Mouse (Mus musculus): ENCODE measurements around the gene Slc9a8.

Gene Slc9a8

DNA sequence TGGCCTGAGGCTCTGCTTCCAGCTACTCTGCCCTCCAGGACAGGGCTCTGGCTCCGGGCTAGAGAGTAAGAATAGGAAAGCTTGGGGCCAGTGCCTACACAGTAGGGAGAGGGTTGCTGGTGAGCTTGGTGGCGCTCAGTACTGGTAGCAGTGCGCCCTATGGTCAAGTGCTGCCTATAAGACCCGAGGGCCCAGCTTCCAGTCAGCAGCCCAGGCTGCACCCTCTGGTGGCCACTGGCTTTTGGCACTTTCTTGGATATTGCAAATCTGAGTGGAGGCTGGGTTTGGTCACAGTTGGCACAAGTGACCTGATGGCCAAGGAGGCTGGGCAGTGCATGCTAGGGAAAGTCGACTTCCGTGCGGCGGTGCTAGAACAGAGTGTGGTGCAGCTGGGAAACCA, 29.1 kb downstream of the Slc9a8 start:
- DNase-seq, result peak; percentile 52

DNA sequence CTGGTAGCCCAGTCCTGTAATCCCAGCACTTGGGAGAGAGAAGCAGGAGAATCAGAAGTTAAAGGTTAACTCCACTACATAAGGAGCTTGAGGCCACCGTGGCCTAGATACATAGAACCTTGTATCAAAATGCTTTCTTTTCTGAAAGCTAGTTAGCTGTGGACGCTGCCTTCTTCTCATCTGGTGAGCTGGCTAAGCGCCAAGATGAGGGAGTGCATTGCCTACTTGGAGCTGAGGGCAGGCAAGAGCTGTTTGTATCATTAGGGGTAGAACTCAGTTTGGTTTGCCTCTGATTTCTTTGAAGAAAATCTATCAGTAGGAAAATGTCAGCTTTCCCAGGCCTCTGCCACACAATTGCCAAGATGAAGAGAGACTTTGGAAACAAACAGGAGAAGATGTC, 32.3 kb downstream of the Slc9a8 start:
- no peak for DNase-seq

DNA sequence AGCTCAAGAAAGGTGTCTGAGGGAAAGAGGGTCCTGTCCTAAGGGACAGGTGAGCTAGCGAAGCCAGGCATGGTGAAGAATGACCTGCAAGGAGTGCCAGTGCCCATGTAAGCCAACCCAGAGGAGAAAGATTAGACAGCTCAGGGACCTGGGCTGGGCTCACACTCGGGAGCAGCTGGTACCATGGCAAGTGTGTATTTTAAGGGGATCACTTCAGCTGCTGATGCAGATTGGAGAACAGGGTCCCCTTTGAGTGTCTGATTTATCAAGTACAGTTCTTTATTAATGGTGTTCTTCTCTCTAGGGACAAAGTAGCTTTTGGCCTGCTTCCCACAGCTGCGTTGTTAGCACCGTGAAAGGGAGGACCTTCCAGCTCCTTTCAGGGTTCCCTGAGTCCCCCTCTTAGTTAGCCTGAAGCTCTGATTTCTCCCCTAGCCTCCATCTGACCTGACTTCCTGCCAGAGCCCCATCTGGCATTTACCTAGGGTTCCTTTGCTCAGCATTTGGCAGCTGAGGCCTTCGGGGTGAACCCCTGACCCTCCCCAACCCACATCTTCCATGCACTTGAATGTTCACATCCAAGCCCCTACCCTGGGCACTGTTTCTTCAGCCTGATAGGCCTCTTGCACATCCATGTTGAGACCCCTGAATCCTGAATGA, 35.0 kb downstream of the Slc9a8 start:
- no peak for DNase-seq

DNA sequence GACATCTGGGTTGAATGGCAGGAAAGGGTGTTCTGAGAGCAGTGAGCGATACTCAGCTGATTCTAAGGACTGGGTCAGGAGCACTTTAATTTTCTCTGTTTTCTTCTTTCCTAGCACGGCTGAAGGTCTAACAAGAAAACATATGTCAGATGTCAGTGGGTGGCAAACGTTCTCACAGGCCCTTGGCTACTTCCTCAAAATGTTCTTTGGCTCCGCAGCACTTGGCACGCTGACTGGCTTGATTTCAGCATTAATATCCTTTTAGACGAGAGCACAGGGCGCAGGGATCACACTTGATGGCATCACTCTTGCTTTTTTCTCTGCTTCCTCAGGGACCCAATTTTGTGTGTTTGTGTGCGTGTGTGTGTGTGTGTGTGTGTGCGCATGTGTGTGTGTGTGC, 35.7 kb downstream of the Slc9a8 start:
- no peak for DNase-seq

DNA sequence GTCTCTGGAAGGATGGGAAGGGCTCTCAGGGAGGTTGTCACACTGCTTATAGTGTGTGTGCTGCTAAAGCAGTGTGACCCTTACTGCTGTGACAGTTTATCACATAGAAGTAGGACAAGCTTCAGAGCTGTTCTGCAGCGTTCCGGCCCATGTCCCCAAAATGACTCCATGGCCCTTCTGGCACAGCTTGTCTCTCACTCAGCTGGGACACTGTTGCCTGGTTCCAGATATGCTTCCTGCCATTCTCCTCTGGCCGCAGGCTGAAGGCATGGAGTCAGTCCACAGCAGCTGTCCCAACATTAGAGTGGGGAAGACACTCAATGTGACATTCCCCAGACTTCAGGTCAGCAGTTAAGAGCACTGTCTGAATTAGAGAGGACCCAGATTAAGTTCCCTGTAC, 37.0 kb downstream of the Slc9a8 start:
- no peak for DNase-seq

DNA sequence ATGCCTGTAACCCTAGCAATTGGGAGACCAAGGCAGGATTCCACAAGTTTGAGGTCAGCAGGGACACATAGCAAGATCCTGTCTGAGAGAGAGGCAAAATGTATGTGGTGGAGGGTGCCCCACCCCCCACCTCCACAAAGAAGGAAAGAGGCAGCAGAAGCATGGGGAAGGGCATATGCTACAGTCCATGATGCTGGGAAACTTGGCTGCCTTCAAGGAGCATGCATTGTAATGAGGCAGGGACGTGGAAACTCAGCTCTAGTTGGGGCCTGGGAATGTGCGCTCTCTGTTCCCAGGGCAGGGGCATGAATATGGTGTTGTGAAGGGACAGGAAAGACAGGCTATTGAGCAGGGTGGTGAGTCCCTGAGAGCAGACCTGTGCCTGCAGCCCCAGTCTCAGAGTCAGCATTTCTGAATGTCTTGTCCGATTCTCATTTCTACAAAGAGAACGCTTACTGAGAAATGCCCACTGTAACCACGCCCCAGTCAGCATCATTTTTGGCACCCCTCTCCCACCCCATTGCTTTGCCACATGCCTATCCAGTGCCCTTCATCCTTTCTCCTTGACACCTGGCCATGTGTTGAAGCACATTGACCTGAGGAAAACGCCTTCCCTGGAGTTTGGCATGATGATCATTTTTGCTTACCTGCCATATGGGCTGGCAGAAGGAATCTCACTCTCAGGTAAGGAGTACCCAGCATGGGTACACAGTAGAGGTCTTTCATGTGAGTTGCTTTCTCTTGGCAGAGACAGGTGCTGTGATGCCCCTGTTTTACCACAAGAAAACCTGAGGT, 37.8 kb downstream of the Slc9a8 start:
- no peak for DNase-seq

DNA sequence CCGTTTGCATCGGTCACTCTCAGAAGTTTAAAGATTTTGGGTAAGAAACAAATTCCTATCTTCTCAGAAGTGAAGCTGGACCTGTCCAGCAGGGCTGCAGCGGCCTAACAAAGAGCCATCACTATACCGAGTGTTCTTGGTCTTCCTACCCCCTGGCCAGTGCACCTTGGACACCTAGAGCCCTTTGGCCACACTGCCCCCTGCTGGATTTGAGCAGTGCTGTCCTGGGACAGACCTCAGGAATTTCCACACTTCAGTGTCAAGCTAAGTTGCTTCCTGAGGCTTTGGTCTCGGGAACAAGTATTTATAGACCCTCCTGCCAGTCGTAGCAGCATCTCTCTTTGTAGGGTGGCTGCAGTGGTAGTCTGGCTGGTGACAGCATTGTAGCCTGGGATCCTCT, 41.4 kb downstream of the Slc9a8 start:
- peak; percentile 77 for DNase-seq

DNA sequence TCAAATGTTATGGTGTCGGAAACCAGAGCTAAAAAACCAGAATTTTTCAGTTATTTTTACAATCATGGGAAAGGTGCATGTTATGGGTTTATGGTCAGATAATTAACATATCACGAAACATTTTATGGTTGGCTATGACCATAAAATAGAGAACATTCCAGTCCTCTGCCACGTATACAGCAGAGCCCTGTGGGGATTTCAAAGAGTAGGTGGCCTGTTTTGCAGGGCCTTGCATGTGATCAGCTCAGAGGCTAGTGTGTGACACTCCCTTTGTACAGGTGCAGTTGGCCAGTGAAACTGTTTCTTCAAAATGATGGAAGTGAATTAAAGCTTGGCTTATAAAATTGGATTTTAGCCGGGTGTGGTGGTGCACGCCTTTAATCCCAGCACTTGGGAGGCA, 42.3 kb downstream of the Slc9a8 start:
- DNase-seq, result no peak

DNA sequence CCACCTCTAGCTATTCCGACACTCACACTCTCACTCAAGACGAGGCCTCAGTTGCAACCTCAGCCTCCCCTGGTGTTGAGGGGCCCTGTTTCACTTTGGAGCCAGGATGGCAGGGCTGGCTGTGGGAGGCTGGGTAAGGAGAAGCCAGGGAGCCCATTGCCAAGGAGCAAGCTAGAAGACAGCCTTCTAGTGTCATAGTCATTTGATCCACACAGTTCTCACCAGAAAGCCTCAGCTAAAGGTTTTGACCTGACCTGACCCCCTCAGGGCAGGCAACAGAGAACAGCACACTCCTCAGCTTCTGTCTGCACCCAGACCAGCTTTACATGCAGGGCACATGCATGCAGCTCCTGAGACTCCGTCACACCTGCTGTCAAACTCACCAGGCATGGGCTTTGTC, 44.4 kb downstream of the Slc9a8 start:
- DNase-seq, result no peak

DNA sequence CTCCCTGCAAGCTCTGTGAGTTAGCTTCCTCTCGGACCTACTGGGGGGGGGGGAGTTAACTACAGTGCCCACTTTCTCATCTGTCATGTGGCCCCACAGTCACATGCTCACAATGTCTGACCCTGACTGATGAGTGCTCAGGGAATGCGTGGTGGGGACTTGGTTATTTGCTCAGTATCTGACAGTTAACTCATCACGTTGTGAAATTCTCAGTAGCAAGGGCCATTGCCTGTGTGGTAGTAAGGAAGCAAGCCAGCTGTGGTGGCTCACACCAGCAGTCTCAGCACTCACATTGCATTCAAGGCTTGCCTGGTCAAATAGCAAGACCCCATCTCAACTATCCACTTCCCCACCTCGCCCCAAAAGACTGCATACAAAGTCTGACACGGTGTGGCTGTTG, 45.7 kb downstream of the Slc9a8 start:
- DNase-seq, result no peak

DNA sequence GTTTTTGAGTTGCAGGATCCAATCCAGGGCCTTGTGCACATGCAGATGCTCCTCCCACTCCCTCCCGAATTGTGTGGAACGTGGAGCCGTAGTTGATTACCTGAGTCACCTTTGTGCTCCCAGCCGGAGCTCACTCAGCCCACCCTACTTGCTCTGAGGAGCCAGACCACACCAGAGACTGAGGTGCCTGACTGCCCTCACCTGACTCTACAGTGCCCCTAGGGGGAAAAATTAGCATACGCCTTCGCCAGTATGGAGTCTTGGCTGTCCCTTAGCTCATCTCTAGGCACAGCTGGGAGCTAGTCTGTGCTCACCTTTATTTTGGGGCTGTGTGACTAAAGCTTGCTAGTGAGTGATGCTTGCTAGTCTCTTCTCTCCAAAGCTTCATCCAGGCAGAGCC, 46.9 kb downstream of the Slc9a8 start:
- no peak for DNase-seq

DNA sequence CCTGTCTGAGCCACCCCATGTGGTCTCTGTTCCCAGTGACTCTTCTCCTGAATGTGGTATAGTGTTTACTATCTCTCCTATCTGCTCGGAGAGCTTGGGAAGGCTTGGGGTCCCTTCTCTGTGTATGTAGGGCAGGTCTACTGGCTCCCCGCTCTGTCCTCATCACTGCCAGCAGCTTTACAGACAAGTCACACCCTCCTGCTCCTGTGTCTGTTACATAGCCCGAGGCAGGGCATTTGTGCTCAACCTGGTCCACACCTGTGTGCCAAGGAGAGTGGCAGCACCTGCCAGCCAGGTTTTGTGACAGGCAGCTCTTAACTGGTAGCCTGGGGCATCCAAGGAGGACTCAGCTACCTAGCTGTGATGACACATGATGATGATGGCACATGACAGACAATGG, 49.1 kb downstream of the Slc9a8 start:
- no peak for DNase-seq

DNA sequence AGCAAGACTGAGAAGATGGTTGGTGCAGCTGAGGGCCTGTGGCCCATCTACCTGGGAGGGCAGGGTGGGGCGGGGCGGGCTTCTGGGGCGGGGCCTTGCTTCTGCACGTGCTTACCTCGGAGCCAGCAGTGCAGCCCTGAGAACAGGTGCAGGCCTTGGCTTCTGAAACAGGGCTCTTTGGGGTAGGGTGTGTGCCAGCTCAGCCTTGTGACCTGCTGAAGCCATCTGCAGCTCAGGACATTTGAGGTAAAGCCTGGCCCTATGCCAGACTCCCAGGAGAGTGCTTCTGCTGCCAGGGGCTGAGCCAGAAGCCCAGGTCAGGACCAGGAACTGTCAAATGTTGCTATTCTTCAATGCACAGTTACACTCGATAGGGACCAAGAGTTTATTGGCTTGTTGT, 50.1 kb downstream of the Slc9a8 start:
- no peak for DNase-seq

DNA sequence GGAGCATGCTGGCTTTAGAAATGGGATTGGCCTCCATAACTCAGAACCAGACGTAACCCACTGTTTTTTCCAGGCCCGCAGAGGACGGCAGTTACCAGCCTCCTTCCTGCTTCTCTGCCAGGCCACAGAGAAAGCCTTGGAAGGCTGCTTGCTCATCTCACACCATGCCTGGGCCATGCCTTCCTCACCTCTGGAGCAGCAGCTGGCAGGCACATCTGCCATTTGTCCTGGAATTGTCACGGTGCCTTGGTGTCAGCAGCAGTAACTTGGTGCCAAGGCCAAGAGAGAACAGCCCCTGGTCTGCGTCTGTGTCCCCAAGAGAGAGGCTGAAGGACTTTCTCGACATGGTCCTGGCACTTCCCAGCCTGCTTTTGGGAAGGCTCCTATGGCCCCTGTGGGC, 52.7 kb downstream of the Slc9a8 start:
- DNase-seq, result no peak

DNA sequence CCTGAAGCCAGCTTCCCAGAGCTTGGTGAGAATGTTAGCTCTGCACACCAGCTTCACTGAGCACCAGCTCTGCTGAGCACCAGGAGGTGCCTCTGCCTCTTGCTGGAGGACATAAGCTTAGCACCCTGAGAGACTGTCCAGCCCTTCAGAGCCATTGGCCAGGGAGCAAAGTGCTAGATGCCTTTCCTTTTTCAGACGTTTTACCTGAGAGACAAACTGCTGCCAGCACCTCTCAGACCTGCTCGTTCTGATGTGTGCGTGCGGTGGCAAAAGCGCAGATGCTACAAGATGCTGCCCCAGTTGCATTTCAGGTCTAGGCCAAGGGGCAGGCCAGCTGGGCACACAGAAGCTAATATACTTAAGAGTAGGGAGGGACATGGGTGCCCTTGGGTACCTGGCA, 54.1 kb downstream of the Slc9a8 start:
- DNase-seq, result no peak

DNA sequence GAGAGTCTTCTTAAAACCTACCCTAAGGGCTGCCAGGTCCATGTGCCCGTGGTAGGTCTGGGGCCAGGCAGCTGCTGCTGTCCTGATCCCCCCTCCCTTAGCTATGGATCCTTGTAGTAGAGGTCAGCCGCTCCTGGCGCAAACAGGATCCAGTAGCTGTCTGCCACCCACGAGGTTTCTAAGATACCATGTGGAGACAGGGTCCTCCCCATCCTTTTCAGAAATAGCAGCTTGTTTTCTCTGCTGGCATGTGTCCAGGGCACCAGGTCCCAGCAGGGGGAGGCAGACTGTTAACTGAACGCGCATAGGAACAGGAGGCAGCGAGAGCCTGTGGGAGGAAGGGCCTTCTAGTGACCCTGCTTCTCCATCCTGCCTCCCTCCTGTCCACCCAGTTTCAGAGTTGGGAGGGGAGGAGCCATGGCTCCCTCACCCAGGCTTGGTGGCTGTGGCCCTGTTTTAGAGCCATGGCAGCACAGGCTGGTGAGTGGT, 54.7 kb downstream of the Slc9a8 start:
- DNase-seq, result peak; percentile 38

DNA sequence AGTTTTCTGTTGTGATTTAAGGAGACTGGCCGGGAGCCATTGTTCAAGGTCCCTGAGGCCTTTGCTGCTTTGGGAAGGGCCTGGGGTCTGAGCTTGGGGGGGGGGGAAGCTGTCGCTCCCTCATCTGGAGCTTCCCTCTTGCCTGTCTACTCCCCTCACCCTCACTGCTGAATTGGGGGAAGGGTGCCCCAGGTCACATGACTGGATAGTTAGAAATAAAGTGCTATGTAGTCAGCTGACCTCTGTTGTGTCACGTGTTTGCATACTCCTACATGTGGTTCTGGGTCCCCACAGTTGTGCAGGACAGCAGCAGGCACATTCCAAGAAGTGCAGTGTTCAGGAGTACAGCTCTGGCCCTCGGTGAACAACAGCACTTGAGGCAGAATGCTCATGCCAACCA, 55.2 kb downstream of the Slc9a8 start:
- DNase-seq, result no peak

DNA sequence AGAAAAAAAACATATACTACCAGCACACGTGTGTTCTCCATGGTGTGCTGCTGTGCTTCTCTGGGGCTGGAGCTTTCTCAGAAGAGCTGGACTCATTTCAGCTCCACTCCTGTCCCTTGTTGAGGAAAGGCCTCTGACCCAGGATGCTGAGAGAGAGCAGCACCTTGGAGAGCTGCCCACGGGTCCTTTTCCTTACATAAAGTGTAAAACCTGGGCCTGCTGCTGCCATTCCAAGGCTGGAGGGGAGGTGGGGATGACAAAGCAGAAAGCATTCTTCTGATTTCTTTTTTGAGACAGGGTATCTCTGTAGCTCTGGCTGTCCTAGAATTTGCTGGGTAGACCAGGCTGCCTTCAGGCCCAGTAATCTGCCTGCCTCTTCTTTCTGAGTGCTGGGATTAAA, 56.6 kb downstream of the Slc9a8 start:
- no peak for DNase-seq

DNA sequence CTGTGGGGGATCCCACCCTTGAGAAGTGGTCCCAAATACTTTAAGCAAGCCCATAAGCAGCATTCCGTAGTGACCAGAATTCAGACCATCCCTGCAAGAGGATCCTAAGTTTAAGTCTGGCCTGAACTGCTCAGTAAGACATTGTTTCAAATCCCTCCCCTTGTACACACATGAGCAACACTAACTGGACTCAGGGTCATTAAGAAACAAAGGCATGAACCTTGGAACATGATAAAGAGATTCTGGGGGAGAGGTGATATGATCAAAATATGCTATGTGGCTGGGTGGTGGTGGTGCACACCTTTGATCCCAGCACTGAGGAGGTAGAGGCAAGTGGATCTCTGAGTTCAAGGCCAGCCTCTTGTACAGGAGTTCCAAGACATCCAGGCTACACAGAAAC, 58.0 kb downstream of the Slc9a8 start:
- no peak for DNase-seq

DNA sequence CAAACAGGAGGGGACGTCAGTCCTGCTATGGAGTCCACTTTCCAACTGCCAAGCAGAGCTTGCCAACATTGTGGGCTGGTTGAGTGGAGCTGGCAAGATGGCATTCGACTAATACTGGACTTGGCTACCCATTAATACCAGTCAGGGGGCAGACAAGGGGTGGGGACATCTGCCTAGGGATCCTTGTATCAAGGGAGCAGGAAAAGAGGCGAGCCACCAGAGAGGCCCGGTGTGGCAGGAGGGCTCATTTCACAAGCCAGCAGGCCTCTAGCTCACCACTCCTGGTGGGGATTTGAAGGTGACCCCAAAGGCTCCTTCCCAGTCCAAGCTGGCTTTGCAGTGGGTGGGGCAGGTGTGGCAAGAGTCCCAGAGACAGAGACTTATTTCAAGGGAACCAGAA, 61.2 kb downstream of the Slc9a8 start:
- DNase-seq, result no peak

DNA sequence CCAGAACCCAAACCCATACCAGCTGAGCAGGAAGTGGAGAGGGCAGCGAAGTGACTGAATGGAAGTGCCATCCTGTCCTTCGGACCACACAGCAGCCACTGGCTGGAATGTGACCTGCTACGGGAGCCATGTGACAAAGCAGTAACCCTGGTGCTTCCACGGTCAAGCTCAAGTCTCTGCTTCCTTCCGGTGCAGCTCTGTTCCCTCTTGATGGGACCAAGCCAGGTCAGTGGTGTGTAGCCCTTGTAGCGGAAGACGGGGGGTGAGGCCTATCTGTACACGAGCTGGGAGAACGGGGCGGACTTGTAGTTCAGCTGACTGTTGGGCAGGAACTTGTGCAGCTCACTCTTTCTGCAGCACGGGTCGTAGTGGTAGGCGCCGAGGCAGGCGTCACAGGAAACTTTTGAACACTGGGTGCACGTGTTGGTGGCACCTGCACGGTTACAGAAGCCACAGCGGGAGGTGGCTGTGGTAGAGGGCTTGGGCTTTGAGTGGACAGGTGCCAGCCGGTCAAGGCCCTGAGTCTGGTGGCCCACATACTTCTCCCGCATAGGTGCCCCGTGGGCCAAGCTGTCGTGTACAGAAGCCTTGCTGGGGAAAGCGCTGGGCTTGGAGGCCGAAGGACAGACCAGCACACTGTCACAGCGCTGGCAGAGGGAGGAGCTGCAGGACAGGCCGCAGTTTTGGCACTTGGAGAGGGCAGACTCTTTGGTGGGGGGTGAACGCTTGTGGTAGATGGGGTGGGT, 61.7 kb downstream of the Slc9a8 start:
- DNase-seq, result peak; percentile 43

DNA sequence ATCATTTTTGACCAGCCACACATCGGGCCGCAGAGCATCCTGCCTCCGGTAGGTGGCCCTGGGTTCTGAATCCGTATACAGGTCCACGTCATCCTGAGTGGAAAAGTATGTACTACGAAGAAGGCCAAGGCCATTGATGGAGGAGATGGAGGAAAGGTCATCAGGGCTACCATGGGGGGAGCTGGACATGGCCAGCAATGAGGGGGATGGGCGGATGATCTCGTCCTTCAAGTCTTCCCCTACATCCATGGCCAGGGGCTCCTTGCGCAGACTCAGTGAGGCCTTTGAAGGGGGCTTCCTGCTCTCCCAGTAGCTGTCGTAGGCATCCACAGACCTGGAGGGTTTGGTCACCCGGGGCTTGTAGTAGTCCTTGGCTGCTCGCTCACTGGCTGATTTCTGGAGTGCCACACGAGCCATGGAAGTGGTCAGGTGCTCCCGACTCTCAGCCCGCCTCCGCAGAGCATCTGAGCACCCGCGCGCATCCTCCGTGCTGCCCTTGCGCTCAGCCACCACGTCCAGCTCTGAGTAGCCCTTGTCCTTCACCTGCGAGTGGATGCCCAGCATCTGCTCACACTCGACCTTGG, 62.4 kb downstream of the Slc9a8 start:
- no peak for DNase-seq

DNA sequence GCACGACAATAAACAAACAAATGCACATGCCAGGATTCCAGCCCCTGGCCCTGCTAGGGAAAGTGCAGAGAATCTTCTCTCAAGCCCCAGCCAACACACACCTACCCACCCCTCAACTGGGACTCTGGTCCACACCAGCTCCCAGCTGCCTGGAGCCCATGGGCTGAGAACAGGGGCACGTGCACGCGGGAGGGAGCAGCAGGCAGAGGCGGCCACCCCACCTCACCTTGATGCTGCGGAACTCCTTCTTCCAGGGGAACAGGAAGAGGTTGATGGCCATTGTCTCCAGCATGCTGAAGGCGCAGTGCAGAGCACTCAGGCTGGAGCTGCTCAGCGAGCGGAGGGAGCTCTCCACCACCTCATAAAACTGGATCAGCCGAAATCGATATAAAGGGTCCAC, 63.4 kb downstream of the Slc9a8 start:
- no peak for DNase-seq

Measured in kidney, adult 18-20 months (tissue).